Mouse (Mus musculus) adrenal gland, adult 18-20 months (tissue): ENCODE data around the gene Llph. TPM values are rescaled to one million over a fixed set of nuclear protein-coding genes. Genes with fewer than 3 reads are reported as not detected.

Experiments used
- DNase-seq, 2 experiments: peaks; one replicate each; pipeline ENCODE4 v3.0.0; 2021 to 2022; ENCODE audit warnings: low spot score in 2 of 2
- long read RNA-seq, 2 experiments: library from polyadenylated mRNA; stranded (forward); transcript quantifications; one replicate each; pipeline ENCODE4 v2.0.0; 2021
- total RNA-seq, 2 experiments: library from RNA; stranded (reverse); gene quantifications; 1 replicate in 1 of 2; 2 replicates in 1 of 2; pipeline ENCODE4 v1.2.3; 2021

Gene Llph
- total RNA-seq, result 10 to 100 TPM; 26.7 to 34.4 TPM
- long read RNA-seq, experiment 1, transcript Llph-201 (3 exons, 1,664 nt), result major isoform, 22 of 24 reads
- long read RNA-seq, experiment 1, partial matches to known transcripts, result 0 of 24 reads
- long read RNA-seq, experiment 1, other reads (novel, unspliced or antisense), result 2 of 24 reads
- long read RNA-seq, experiment 2, transcript Llph-201 (3 exons, 1,664 nt), result major isoform, 53 of 54 reads
- long read RNA-seq, experiment 2, partial matches to known transcripts, result 0 of 54 reads
- long read RNA-seq, experiment 2, other reads (novel, unspliced or antisense), result 1 of 54 reads

GRCm38 (mm10) chr10:120226871-120227661, at the start of gene Llph:
TSS of gene Llph (plus strand) at chr10:120227070.
- peak; percentile 81 to 83 for DNase-seq

DNA sequence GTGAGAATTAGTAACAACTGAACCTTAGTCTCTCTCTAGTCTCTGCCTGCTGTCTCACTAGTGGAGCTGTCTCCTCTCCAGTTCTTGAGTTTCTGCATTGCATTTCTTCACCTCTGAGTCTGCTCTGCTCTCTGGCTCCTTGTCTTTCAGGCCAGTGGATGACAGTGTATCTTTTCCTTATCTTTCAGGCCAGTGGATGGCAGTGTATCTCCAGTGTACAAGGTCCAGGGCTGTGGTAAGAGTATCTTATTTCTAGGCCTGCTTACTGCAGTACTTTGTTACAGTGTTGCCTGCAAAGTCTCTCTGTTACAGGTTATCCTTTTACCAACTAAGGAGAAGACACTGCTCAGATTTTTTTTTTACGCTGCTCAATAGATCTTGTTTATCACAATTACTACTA, 44.0 kb upstream of the Llph start:
- no peak for DNase-seq

DNA sequence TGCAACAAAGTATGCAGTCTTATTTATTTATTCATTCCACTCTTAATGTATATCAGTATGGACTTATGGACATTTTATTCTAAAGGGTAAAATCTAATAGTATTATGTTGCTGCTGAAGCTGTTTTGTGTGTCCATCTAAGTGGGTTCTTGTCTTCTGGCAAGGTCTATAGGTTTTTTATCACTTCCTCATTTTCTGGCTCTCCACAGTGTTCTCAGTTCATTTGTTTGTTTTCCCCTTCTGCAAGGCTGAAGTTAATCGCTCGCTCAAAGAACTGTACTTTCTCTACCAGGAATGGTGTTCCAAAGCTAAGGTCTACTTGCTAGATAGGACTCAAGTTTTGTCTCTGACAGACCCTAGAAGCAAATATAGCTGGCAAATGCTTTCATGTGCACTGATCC, 43.5 kb upstream of the Llph start:
- no peak for DNase-seq

GRCm38 (mm10) chr10:120188513-120188912, 38.4 kb upstream of the Llph start:
- DNase-seq, result no peak

DNA sequence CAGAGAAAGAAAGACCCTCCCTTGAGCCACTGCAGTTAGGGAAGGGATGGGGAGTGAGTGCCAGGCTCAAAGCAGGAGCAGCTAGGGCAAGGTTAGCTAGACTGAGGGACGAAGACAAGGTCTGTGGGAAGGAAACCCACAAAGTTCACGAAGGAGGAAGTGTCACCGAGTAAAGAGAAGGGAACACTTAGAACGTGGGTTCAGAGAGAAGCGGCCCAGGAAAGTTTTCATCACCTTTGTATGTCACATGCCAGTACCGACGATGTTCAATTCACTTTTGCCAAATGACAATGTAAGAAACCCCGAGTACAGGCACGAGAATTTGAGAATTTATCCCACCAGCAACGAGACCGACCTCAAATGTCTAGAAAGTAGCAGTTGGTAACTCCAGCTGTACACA, 37.6 kb upstream of the Llph start:
- no peak for DNase-seq

GRCm38 (mm10) chr10:120189782-120190181, 37.1 kb upstream of the Llph start:
- no peak for DNase-seq

- no peak for DNase-seq
Observed at GRCm38 (mm10) chr10:120191165-120191564, 35.7 kb upstream of the Llph start.

- no peak for DNase-seq
Observed at GRCm38 (mm10) chr10:120192278-120192677, 34.6 kb upstream of the Llph start.

DNA sequence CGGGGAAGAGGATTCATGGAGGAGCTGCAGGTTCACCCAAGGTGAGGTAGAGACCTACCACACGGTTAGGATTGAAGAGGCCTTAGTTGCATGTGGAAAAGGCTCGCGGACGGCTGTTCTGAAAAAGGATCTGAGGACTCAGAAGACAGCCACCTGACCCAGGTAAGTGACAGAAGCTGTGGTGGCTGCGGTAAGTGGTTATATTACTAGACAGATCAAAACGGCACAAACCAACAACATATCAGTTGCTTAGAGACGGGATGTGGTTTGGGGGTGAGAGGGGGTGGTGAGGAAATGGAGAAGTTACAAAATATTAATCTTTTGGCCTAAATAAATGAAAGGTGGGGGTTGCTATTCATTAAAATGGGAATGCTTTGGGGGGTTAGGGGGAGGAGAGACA, 33.6 kb upstream of the Llph start:
- no peak for DNase-seq

GRCm38 (mm10) chr10:120197061-120197835, 29.6 kb upstream of the Llph start:
- DNase-seq, result no peak

DNA sequence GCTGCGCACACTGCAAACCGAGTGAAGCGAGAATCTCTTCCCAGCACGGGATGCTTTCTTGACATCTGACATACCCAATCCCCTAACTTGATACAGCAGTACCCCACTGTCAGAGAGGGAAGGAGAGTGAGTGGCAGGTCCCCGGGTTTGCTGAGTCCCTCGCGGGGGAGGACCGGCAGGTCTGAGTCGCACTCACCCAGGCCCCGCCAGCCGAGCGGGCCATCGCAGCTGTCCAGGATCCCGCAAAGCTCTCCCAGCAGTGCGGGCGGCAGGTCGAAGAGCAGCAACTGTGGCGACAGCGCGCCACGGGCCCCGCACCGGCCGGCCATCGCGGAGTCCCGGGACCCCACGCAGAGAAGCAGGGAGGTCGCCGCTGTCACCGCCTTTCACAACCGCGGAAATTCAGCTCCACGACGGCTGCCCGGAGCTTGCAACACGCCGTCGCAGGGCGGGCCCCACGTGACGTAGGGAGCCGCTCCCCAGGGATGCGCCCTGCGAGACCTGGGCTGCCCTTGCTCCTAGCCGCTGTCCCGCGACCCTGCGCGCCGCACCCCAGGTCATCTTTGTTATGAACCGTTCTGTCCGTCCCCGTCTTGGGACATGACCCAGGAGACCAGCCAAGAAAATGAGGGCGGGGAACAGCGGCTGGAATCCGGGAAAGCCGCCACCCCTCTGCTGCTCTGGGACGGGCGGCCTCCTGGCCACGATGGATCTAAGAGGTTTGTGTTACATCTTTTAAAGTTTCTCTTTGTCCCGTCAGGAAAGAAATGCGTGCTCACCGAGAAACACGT, 25.5 kb upstream of the Llph start, which contains the start of gene Tmbim4:
Gene Tmbim4, plus strand, starts transcription at position 460 of the 791 bp plus-strand sequence.
- DNase-seq, result peak; percentile 74 to 78

- DNase-seq, result peak; percentile 84 to 90
Observed at GRCm38 (mm10) chr10:120201961-120202402, 24.9 kb upstream of the Llph start, which contains the start of gene Irak3. TSS of gene Irak3 (minus strand) at chr10:120202130.

- DNase-seq, result no peak
Observed at GRCm38 (mm10) chr10:120202467-120203250, 24.2 kb upstream of the Llph start.

DNA sequence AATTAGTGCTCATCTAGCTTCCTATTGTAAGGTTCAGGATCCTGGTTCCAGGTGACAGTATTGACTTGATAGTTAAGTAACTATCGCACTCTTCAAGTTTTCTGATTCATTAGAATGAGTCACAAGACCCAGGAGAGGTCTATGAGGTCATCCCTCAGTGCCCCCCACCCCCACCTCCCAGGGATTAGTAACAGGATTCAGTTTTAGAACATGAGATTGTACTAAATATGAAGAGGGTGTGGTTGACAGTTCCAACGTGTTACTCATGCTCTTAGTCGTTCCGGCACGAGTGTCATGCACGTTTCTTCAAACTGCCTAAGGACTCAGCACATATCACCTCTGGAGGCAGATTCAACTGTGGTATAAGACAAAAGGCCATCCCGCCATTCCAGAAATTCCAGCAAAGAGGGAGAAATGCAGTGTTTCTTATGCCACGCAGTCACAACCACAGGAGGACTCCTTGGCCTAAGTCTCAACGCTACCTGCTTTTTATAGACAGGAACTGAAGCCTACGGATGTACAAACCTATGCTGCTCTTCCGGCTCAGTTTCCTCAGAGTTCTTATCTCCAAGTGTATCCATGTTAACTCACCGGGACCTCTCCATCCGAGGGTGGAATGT, 22.2 kb upstream of the Llph start:
- no peak for DNase-seq

DNA sequence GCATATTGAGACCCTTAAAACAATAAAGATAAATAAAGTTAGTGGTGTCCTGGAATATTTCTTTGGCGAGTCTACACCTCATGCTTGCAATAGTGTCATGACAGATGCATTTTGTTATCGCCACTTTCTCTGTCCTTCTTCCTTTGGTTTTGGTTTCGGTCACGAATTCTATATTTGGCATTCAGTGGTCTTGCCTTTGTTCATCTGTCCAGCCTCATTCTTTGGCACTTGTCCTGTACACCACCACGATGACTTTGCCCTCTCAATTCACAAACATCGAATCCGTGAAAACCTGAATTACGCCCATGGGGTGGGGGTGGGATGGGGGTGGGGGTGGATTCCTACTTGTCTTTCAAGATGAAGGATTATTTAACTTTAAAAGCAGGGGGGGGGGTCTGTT, 18.9 kb upstream of the Llph start:
- DNase-seq, result no peak

GRCm38 (mm10) chr10:120208575-120209538, 18.0 kb upstream of the Llph start:
- peak; percentile 81 to 82 for DNase-seq

DNA sequence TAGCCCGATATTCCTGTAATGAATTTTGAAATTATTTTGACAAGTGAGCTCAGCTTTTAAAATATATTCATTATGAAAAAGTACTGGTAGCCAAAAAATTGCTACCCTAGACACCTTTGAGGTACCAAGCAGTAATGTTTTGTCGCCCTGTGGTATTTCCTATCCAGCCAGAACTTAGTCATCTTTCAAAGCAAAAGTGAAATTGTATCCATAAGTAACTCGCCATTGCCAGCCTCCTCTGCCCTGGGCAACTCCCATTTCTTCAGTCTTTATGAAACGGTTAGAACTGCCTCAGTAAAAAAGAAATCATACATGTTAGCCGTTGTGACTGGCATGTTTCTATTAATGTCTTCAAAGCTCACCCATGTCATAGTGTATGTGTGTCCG, 17.3 kb upstream of the Llph start:
- DNase-seq, result no peak

GRCm38 (mm10) chr10:120210096-120210495, 16.8 kb upstream of the Llph start:
- DNase-seq, result no peak
